Mouse (Mus musculus): ENCODE data around the gene Slc39a9. TPM values are rescaled to one million over a fixed set of nuclear protein-coding genes. Genes with fewer than 3 reads are reported as not detected.

Gene Slc39a9
- polyA plus RNA-seq, 1 experiment from 2014 or later = 31.3 TPM

DNA sequence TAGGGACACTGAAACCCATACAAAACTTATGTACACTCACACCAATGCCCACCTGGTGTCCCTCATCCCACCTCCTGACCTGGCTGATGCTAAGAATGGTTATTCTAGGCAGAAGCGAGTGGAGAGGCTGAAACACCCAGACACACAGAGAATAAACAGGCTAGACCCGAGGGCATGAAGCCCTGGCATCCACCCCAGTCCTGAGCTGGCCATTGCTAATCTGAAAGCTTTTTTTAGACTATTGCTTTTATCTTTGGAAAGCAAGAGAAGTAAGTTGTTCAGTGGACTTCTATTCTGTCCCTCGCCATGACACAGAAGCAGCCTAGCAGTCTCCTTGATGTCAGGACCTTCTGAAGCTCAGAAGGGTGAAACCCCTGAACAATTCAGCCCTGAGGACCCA is 33.8 kb upstream of the Slc39a9 start:
- Histone ChIP-seq H3K27ac (no peak overlapping the region), H3K9me3 (no peaks in the 10 kb centered on the region), H3K4me1 (0 out of 2 replicates have a peak, but pooled peaks cover 6% of the 10 kb centered on the region), H3K4me2 (no peak overlapping the region), H3K9ac (no peak overlapping the region), H3K4me3 (no peak overlapping the region), H3K27me3 (no peaks in the 10 kb centered on the region), H3K36me3 (no peaks in the 10 kb centered on the region)
- ATAC-seq (ENCODE audit: borderline replicate concordance, extremely low read depth, low FRiP score, low TSS enrichment) = no peak
- 72% methylated on average over 3 of the region's 3 CpGs for WGBS

DNA sequence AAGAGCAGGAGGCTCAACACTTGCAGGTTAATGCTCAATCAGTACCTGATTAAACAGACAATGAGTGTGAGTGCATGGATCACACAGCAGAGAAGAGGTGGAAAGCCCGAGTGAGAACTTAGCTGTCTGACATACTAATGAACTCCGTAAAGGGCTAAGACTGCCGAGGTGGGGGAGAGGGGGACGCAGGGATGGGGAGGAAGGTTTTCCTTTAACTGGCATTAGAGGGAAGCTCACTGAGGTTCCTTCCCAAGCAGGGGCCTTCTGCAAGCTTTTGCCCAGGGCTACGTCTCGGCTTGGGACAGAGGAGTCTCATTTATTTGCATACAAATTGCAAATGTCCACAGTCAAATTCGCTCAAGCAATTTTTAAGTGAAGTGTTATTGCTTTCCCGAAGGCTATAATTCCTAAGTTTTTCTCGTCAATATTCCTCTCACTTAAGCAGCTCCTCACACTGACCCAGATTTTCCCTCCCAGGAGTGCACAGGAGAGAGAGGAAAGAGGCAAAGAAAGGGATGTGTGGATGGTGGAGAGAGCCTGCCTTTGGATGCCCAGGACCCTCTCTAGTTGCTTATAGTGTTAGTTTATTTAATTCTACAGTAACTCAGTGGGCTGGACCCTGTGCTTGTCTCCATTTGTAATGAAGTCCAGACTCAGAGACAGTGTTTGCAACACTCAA is 31.4 kb upstream of the Slc39a9 start:
- Histone ChIP-seq H3K4me3 (no peak overlapping the region), H3K27ac (0 out of 2 replicates have a peak overlapping the region, but pooled peaks have one; percentile 7), H3K4me2 (no peak overlapping the region), H3K27me3 (no peaks in the 10 kb centered on the region), H3K9me3 (no peaks in the 10 kb centered on the region), H3K4me1 (peaks cover 15% of the 10 kb centered on the region; the same call in 1 of the 2 replicates), H3K36me3 (no peaks in the 10 kb centered on the region), H3K9ac (no peak overlapping the region)
- no peak for ATAC-seq (ENCODE audit: borderline replicate concordance, extremely low read depth, low FRiP score, low TSS enrichment)
- 40% methylated on average over 9 of the region's 9 CpGs for WGBS

- 41% methylated on average over 7 of the region's 7 CpGs for WGBS
- no peaks in the 10 kb centered on the region for H3K36me3 ChIP-seq
- H3K4me3 ChIP-seq = no peak overlapping the region
- H3K27me3 ChIP-seq = no peaks in the 10 kb centered on the region
- H3K4me2 ChIP-seq = no peak overlapping the region
- no peaks in the 10 kb centered on the region for H3K9me3 ChIP-seq
- H3K27ac ChIP-seq = peak overlapping the region; percentile 34
- no peak for ATAC-seq (ENCODE audit: borderline replicate concordance, extremely low read depth, low FRiP score, low TSS enrichment)
- H3K4me1 ChIP-seq = peaks cover 15% of the 10 kb centered on the region; the same call in 1 of the 2 replicates
- no peak overlapping the region for H3K9ac ChIP-seq
Observed at GRCm38 (mm10) chr12:80615371-80616257, 28.1 kb upstream of the Slc39a9 start.

DNA sequence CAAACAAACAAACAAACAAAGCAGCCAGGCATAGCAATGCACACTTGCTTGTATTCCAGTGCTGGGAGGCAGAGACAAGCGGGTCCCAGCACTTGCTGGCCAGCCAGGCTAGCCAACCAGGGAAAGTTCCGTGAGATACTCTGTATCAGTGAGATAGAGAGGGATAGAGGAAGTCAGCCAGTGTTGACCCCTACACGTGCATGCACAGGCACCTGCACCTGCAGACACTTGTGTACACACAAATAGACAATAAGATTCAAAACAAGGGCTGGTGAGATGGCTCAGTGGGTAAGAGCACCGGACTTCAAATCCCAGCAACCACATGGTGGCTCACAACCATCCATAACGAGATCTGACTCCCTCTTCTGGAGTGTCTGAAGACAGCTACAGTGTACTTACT is 23.2 kb upstream of the Slc39a9 start:
- ATAC-seq (ENCODE audit: borderline replicate concordance, extremely low read depth, low FRiP score, low TSS enrichment) = no peak
- no peaks in the 10 kb centered on the region for H3K36me3 ChIP-seq
- peaks cover 7% of the 10 kb centered on the region; the same call in 1 of the 2 replicates for H3K4me1 ChIP-seq
- no peak overlapping the region for H3K9ac ChIP-seq
- no peaks in the 10 kb centered on the region for H3K9me3 ChIP-seq
- H3K27me3 ChIP-seq = no peaks in the 10 kb centered on the region
- no peak overlapping the region for H3K4me2 ChIP-seq
- 72% methylated on average over 5 of the region's 5 CpGs for WGBS
- no peak overlapping the region for H3K4me3 ChIP-seq
- H3K27ac ChIP-seq = no peak overlapping the region

GRCm38 (mm10) chr12:80631790-80632189 is 11.9 kb upstream of the Slc39a9 start:
- Histone ChIP-seq H3K27me3 (no peaks in the 10 kb centered on the region), H3K9me3 (no peaks in the 10 kb centered on the region), H3K9ac (no peak overlapping the region), H3K4me3 (no peak overlapping the region), H3K36me3 (peaks cover 58% of the 10 kb centered on the region), H3K27ac (no peak overlapping the region), H3K4me2 (no peak overlapping the region), H3K4me1 (no peaks in the 10 kb centered on the region)
- 77% methylated on average over 5 of the region's 5 CpGs for WGBS
- no peak for ATAC-seq (ENCODE audit: borderline replicate concordance, extremely low read depth, low FRiP score, low TSS enrichment)

- Histone ChIP-seq H3K4me3 (peak overlapping the region; percentile 71), H3K27ac (peak overlapping the region; percentile 85), H3K4me2 (peak overlapping the region; percentile 74), H3K27me3 (no peaks in the 10 kb centered on the region), H3K36me3 (peaks cover 42% of the 10 kb centered on the region), H3K9ac (peak overlapping the region; percentile 66), H3K9me3 (no peaks in the 10 kb centered on the region), H3K4me1 (peaks cover 26% of the 10 kb centered on the region)
- ATAC-seq (ENCODE audit: borderline replicate concordance, extremely low read depth, low FRiP score, low TSS enrichment) = peak; percentile 80
- WGBS = 2% methylated on average over 44 of the region's 48 CpGs
Observed at GRCm38 (mm10) chr12:80642725-80643692, 674 bp upstream of the Slc39a9 start.

GRCm38 (mm10) chr12:80644506-80644868 is 804 bp downstream of the Slc39a9 start:
- H3K9me3 ChIP-seq = no peaks in the 10 kb centered on the region
- H3K27ac ChIP-seq = peak overlapping the region; percentile 85; the same call in 1 of the 2 replicates
- 4% methylated on average over 18 of the region's 18 CpGs for WGBS
- H3K27me3 ChIP-seq = no peaks in the 10 kb centered on the region
- ATAC-seq (ENCODE audit: borderline replicate concordance, extremely low read depth, low FRiP score, low TSS enrichment) = no peak
- peaks cover 26% of the 10 kb centered on the region for H3K4me1 ChIP-seq
- H3K9ac ChIP-seq = peak overlapping the region; percentile 66
- H3K36me3 ChIP-seq = peaks cover 35% of the 10 kb centered on the region
- peak overlapping the region; percentile 71 for H3K4me3 ChIP-seq
- H3K4me2 ChIP-seq = peak overlapping the region; percentile 84

DNA sequence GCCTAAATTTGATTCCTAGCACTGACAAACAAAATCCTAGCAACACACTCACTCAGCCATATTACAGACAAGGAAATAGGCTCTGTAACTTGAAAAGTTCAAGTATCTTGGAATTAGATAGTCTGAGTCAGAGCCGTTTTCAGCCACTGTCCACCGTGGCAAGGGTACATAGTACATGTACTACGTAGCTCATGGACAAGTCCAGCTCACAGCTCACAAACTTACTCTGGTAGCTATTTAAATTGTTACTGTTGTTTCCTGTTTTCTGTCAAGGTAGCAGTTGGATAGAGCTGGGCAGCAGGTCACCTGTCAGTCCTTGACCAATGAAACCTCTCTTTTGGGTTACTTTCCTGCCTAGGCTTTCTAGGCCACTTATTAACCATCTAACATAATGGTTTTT is 2.7 kb downstream of the Slc39a9 start:
- WGBS = 84% methylated on average over 3 of the region's 3 CpGs
- ATAC-seq (ENCODE audit: borderline replicate concordance, extremely low read depth, low FRiP score, low TSS enrichment) = no peak
- H3K36me3 ChIP-seq = peaks cover 18% of the 10 kb centered on the region
- H3K27ac ChIP-seq = no peak overlapping the region
- no peak overlapping the region for H3K9ac ChIP-seq
- no peaks in the 10 kb centered on the region for H3K9me3 ChIP-seq
- no peak overlapping the region for H3K4me3 ChIP-seq
- H3K4me1 ChIP-seq = peaks cover 26% of the 10 kb centered on the region
- peak overlapping the region; percentile 84 for H3K4me2 ChIP-seq
- H3K27me3 ChIP-seq = no peaks in the 10 kb centered on the region

- no peak overlapping the region for H3K9ac ChIP-seq
- WGBS = 71% methylated on average over 7 of the region's 7 CpGs
- no peak overlapping the region for H3K4me2 ChIP-seq
- H3K27ac ChIP-seq = peak overlapping the region; percentile 50
- peaks cover 14% of the 10 kb centered on the region; the same call in 1 of the 2 replicates for H3K4me1 ChIP-seq
- 0 out of 2 replicates have a peak, but pooled peaks cover 2% of the 10 kb centered on the region for H3K36me3 ChIP-seq
- no peak overlapping the region for H3K4me3 ChIP-seq
- no peaks in the 10 kb centered on the region for H3K9me3 ChIP-seq
- H3K27me3 ChIP-seq = no peaks in the 10 kb centered on the region
- no peak for ATAC-seq (ENCODE audit: borderline replicate concordance, extremely low read depth, low FRiP score, low TSS enrichment)
Observed at GRCm38 (mm10) chr12:80653951-80654658, 10.4 kb downstream of the Slc39a9 start.

GRCm38 (mm10) chr12:80654659-80655025 is 11.0 kb downstream of the Slc39a9 start:
- Histone ChIP-seq H3K27me3 (no peaks in the 10 kb centered on the region), H3K4me3 (no peak overlapping the region), H3K36me3 (no peaks in the 10 kb centered on the region), H3K27ac (no peak overlapping the region), H3K9ac (no peak overlapping the region), H3K9me3 (no peaks in the 10 kb centered on the region), H3K4me1 (peaks cover 18% of the 10 kb centered on the region; the same call in 1 of the 2 replicates), H3K4me2 (no peak overlapping the region)
- no peak for ATAC-seq (ENCODE audit: borderline replicate concordance, extremely low read depth, low FRiP score, low TSS enrichment)
- WGBS = 78% methylated on average over 3 of the region's 3 CpGs

DNA sequence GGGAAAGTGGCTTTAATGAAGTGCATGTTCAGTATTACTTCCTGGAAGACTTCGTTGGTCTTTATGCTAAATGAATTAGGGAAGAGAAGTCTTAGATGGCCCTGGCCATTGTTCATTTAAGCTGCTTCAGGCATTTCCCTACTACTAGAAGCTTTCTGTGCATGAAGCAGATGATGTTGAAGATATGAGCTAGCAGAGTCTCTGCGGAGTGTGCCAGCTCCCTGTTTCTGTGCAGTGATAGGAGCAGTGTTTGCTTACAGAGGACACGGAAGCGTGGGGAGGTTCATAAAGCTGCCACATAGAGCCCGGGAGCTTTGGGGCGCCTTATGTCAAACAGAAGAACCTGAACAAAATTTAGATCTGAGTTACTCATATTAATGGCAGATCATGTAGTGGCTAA is 15.0 kb downstream of the Slc39a9 start:
- H3K27ac ChIP-seq = peak overlapping the region; percentile 32

More for the DNA sequence above, 15.0 kb downstream of the Slc39a9 start:
- Histone ChIP-seq H3K9ac (no peak overlapping the region), H3K4me2 (peak overlapping the region; percentile 12), H3K4me1 (peaks cover 25% of the 10 kb centered on the region), H3K27me3 (no peaks in the 10 kb centered on the region), H3K4me3 (no peak overlapping the region), H3K9me3 (no peaks in the 10 kb centered on the region), H3K36me3 (peaks cover 7% of the 10 kb centered on the region; the same call in 1 of the 2 replicates)
- WGBS = 59% methylated on average over 6 of the region's 6 CpGs
- no peak for ATAC-seq (ENCODE audit: borderline replicate concordance, extremely low read depth, low FRiP score, low TSS enrichment)

Measured in lung, embryonic 15.5 days (tissue).